Mouse (Mus musculus): ENCODE measurements at regions not wholly inside any gene's neighbourhood (a gene's known extent, or its start where the extent isn't known, plus 50 kb on each side); places are given as distances from the start of the nearest gene placed in this dataset.

- no peak overlapping the region for H3K27ac ChIP-seq (replicated peaks; ENCODE audit: low read depth, low read length)
- H3K4me3 ChIP-seq (replicated peaks; ENCODE audit: low read depth, low read length), result no peak overlapping the region
- H3K4me1 ChIP-seq (ENCODE audit: control insufficient read depth, insufficient read depth, low read length), result peaks cover 11% of the 10 kb centered on the region
- no peaks in the 10 kb centered on the region for H3K27me3 ChIP-seq (ENCODE audit: control insufficient read depth, insufficient read depth, low read length)
- no peaks in the 10 kb centered on the region for H3K9me3 ChIP-seq (ENCODE audit: control insufficient read depth, low read length)
- no peak overlapping the region for H3K4me2 ChIP-seq (ENCODE audit: low read length)
- DNase-seq (no peak), ATAC-seq (ENCODE audit: low FRiP score, low TSS enrichment) (no peak)
- H3K9ac ChIP-seq (replicated peaks; ENCODE audit: low read length), result no peak overlapping the region
- WGBS, result 54% methylated on average over 7 of the region's 7 CpGs
- H3K36me3 ChIP-seq (ENCODE audit: control insufficient read depth, insufficient read depth, low read length), result no peaks in the 10 kb centered on the region
These were observed 225.8 kb upstream of the Klf3 start for GRCm38 (mm10) chr5:64577424-64577823.

- ATAC-seq (ENCODE audit: low FRiP score, low TSS enrichment) (no peak), DNase-seq (no peak)
- WGBS, result 95% methylated on average over 6 of the region's 6 CpGs
- no peak overlapping the region for H3K4me2 ChIP-seq (ENCODE audit: low read length)
- H3K9ac ChIP-seq (replicated peaks; ENCODE audit: low read length), result no peak overlapping the region
- no peaks in the 10 kb centered on the region for H3K36me3 ChIP-seq (ENCODE audit: control insufficient read depth, insufficient read depth, low read length)
- no peak overlapping the region for H3K4me3 ChIP-seq (replicated peaks; ENCODE audit: low read depth, low read length)
- H3K9me3 ChIP-seq (ENCODE audit: control insufficient read depth, low read length), result no peaks in the 10 kb centered on the region
- peaks cover 11% of the 10 kb centered on the region for H3K4me1 ChIP-seq (ENCODE audit: control insufficient read depth, insufficient read depth, low read length)
- no peak overlapping the region for H3K27ac ChIP-seq (replicated peaks; ENCODE audit: low read depth, low read length)
- no peaks in the 10 kb centered on the region for H3K27me3 ChIP-seq (ENCODE audit: control insufficient read depth, insufficient read depth, low read length)
These were observed 224.7 kb upstream of the Klf3 start for GRCm38 (mm10) chr5:64578536-64578935.

GRCm38 (mm10) chr5:64579086-64579485, 224.1 kb upstream of the Klf3 start:
- no peaks in the 10 kb centered on the region for H3K36me3 ChIP-seq (ENCODE audit: control insufficient read depth, insufficient read depth, low read length)
- H3K4me2 ChIP-seq (ENCODE audit: low read length), result no peak overlapping the region
- H3K9me3 ChIP-seq (ENCODE audit: control insufficient read depth, low read length), result no peaks in the 10 kb centered on the region
- 50% methylated on average over 5 of the region's 5 CpGs for WGBS
- H3K4me3 ChIP-seq (replicated peaks; ENCODE audit: low read depth, low read length), result no peak overlapping the region
- no peak overlapping the region for H3K9ac ChIP-seq (replicated peaks; ENCODE audit: low read length)
- no peaks in the 10 kb centered on the region for H3K27me3 ChIP-seq (ENCODE audit: control insufficient read depth, insufficient read depth, low read length)
- DNase-seq (no peak), ATAC-seq (ENCODE audit: low FRiP score, low TSS enrichment) (no peak)
- H3K4me1 ChIP-seq (ENCODE audit: control insufficient read depth, insufficient read depth, low read length), result peaks cover 11% of the 10 kb centered on the region
- H3K27ac ChIP-seq (replicated peaks; ENCODE audit: low read depth, low read length), result no peak overlapping the region

- Histone ChIP-seq H3K9me3 (ENCODE audit: control insufficient read depth, low read length) (no peaks in the 10 kb centered on the region), H3K36me3 (ENCODE audit: control insufficient read depth, insufficient read depth, low read length) (no peaks in the 10 kb centered on the region), H3K4me1 (ENCODE audit: control insufficient read depth, insufficient read depth, low read length) (peaks cover 11% of the 10 kb centered on the region), H3K4me3 (replicated peaks; ENCODE audit: low read depth, low read length) (no peak overlapping the region), H3K9ac (replicated peaks; ENCODE audit: low read length) (no peak overlapping the region), H3K27me3 (ENCODE audit: control insufficient read depth, insufficient read depth, low read length) (no peaks in the 10 kb centered on the region), H3K27ac (replicated peaks; ENCODE audit: low read depth, low read length) (no peak overlapping the region; the same call in 1 of the 2 replicates), H3K4me2 (ENCODE audit: low read length) (peak overlapping the region; percentile 27)
- peak; percentile 63; the same call in 1 of the 2 replicates for ATAC-seq (ENCODE audit: low FRiP score, low TSS enrichment)
- WGBS, result 7% methylated on average over 14 of the region's 14 CpGs
- peak; percentile 46 for DNase-seq
These were observed 223.5 kb upstream of the Klf3 start for GRCm38 (mm10) chr5:64579494-64580339.

GRCm38 (mm10) chr5:64580340-64580723, 222.9 kb upstream of the Klf3 start:
- H3K9ac ChIP-seq (replicated peaks; ENCODE audit: low read length), result no peak overlapping the region
- H3K4me1 ChIP-seq (ENCODE audit: control insufficient read depth, insufficient read depth, low read length), result peaks cover 11% of the 10 kb centered on the region
- no peak overlapping the region for H3K4me3 ChIP-seq (replicated peaks; ENCODE audit: low read depth, low read length)
- H3K9me3 ChIP-seq (ENCODE audit: control insufficient read depth, low read length), result no peaks in the 10 kb centered on the region
- no peak for DNase-seq
- H3K27me3 ChIP-seq (ENCODE audit: control insufficient read depth, insufficient read depth, low read length), result no peaks in the 10 kb centered on the region
- ATAC-seq (ENCODE audit: low FRiP score, low TSS enrichment), result no peak
- H3K36me3 ChIP-seq (ENCODE audit: control insufficient read depth, insufficient read depth, low read length), result no peaks in the 10 kb centered on the region
- 68% methylated on average over 3 of the region's 3 CpGs for WGBS
- H3K4me2 ChIP-seq (ENCODE audit: low read length), result no peak overlapping the region
- H3K27ac ChIP-seq (replicated peaks; ENCODE audit: low read depth, low read length), result no peak overlapping the region

GRCm38 (mm10) chr5:64580786-64581445, 222.3 kb upstream of the Klf3 start:
- no peaks in the 10 kb centered on the region for H3K27me3 ChIP-seq (ENCODE audit: control insufficient read depth, insufficient read depth, low read length)
- ATAC-seq (ENCODE audit: low FRiP score, low TSS enrichment) (no peak), DNase-seq (no peak)
- H3K9me3 ChIP-seq (ENCODE audit: control insufficient read depth, low read length), result no peaks in the 10 kb centered on the region
- H3K27ac ChIP-seq (replicated peaks; ENCODE audit: low read depth, low read length), result no peak overlapping the region
- WGBS, result 89% methylated on average over 6 of the region's 6 CpGs
- no peak overlapping the region for H3K9ac ChIP-seq (replicated peaks; ENCODE audit: low read length)
- peaks cover 11% of the 10 kb centered on the region for H3K4me1 ChIP-seq (ENCODE audit: control insufficient read depth, insufficient read depth, low read length)
- no peak overlapping the region for H3K4me3 ChIP-seq (replicated peaks; ENCODE audit: low read depth, low read length)
- no peaks in the 10 kb centered on the region for H3K36me3 ChIP-seq (ENCODE audit: control insufficient read depth, insufficient read depth, low read length)
- H3K4me2 ChIP-seq (ENCODE audit: low read length), result no peak overlapping the region

GRCm38 (mm10) chr5:64581461-64581860, 221.7 kb upstream of the Klf3 start:
- H3K4me1 ChIP-seq (ENCODE audit: control insufficient read depth, insufficient read depth, low read length), result peaks cover 11% of the 10 kb centered on the region
- H3K4me3 ChIP-seq (replicated peaks; ENCODE audit: low read depth, low read length), result no peak overlapping the region
- no peaks in the 10 kb centered on the region for H3K27me3 ChIP-seq (ENCODE audit: control insufficient read depth, insufficient read depth, low read length)
- DNase-seq (no peak), ATAC-seq (ENCODE audit: low FRiP score, low TSS enrichment) (no peak)
- WGBS, result 81% methylated on average over 8 of the region's 8 CpGs
- no peaks in the 10 kb centered on the region for H3K36me3 ChIP-seq (ENCODE audit: control insufficient read depth, insufficient read depth, low read length)
- H3K9ac ChIP-seq (replicated peaks; ENCODE audit: low read length), result no peak overlapping the region
- no peak overlapping the region for H3K27ac ChIP-seq (replicated peaks; ENCODE audit: low read depth, low read length)
- H3K9me3 ChIP-seq (ENCODE audit: control insufficient read depth, low read length), result no peaks in the 10 kb centered on the region
- H3K4me2 ChIP-seq (ENCODE audit: low read length), result no peak overlapping the region

- Histone ChIP-seq H3K4me1 (ENCODE audit: control insufficient read depth, insufficient read depth, low read length) (peaks cover 11% of the 10 kb centered on the region), H3K9ac (replicated peaks; ENCODE audit: low read length) (no peak overlapping the region), H3K4me3 (replicated peaks; ENCODE audit: low read depth, low read length) (no peak overlapping the region), H3K36me3 (ENCODE audit: control insufficient read depth, insufficient read depth, low read length) (no peaks in the 10 kb centered on the region), H3K9me3 (ENCODE audit: control insufficient read depth, low read length) (no peaks in the 10 kb centered on the region), H3K27ac (replicated peaks; ENCODE audit: low read depth, low read length) (no peak overlapping the region), H3K27me3 (ENCODE audit: control insufficient read depth, insufficient read depth, low read length) (no peaks in the 10 kb centered on the region), H3K4me2 (ENCODE audit: low read length) (no peak overlapping the region)
- 86% methylated on average over 9 of the region's 9 CpGs for WGBS
- ATAC-seq (ENCODE audit: low FRiP score, low TSS enrichment) (no peak), DNase-seq (no peak)
These were observed 221.2 kb upstream of the Klf3 start for GRCm38 (mm10) chr5:64582031-64582430.

- 86% methylated on average over 1 of the region's 1 CpGs for WGBS
- Histone ChIP-seq H3K4me2 (ENCODE audit: low read length) (no peak overlapping the region), H3K36me3 (ENCODE audit: control insufficient read depth, insufficient read depth, low read length) (no peaks in the 10 kb centered on the region), H3K27me3 (ENCODE audit: control insufficient read depth, insufficient read depth, low read length) (no peaks in the 10 kb centered on the region), H3K4me3 (replicated peaks; ENCODE audit: low read depth, low read length) (no peak overlapping the region), H3K4me1 (ENCODE audit: control insufficient read depth, insufficient read depth, low read length) (peaks cover 10% of the 10 kb centered on the region), H3K9ac (replicated peaks; ENCODE audit: low read length) (no peak overlapping the region), H3K27ac (replicated peaks; ENCODE audit: low read depth, low read length) (no peak overlapping the region), H3K9me3 (ENCODE audit: control insufficient read depth, low read length) (no peaks in the 10 kb centered on the region)
- DNase-seq, result no peak
- ATAC-seq (ENCODE audit: low FRiP score, low TSS enrichment), result no peak
These were observed 218.9 kb upstream of the Klf3 start for GRCm38 (mm10) chr5:64584308-64584707.

Data from midbrain, embryonic 14.5 days (tissue).